Mouse (Mus musculus): ENCODE data around the gene Hmga1.

- TF ChIP-seq CTCF (IDR thresholded peaks at IDR 0.05; ENCODE audit: insufficient read depth, low read length) (no peak), POLR2A (IDR thresholded peaks at IDR 0.05; ENCODE audit: borderline replicate concordance, extremely low read depth, low read depth, low read length) (no peak)
Measured at GRCm38 (mm10) chr17:27575116-27575776, 18.9 kb downstream of the Hmga1 start.
